Mouse (Mus musculus) duodenum, adult 2 months (tissue): ENCODE results near the gene Cyp2c54. TPM values are rescaled to one million over a fixed set of nuclear protein-coding genes. Genes with fewer than 3 reads are reported as not detected.

ENCODE experiments used
- polyA plus RNA-seq: library from polyadenylated mRNA; depleted of rRNA; stranded (reverse); fragments of >200 nt; gene quantifications from 2 replicates; pipeline ENCODE4 v1.2.3, GENCODE M21; 2012; ENCODE audit warnings: low replicate concordance; rRNA removed

Gene Cyp2c54
- not detected in 2 replicates for polyA plus RNA-seq

GRCm38 (mm10) chr19:40073701-40074100, at the start of gene Cyp2c54:
Gene Cyp2c54, minus strand, starts transcription at chr19:40073827.

GRCm38 (mm10) chr19:40089421-40089820, 15.8 kb upstream of the Cyp2c54 start, which contains the start of gene Cyp2c50:
Gene Cyp2c50, plus strand, starts transcription at chr19:40089688.

GRCm38 (mm10) chr19:39992140-39992539, 81.5 kb downstream of the Cyp2c54 start, which contains the start of gene Cyp2c37:
Gene Cyp2c37, plus strand, starts transcription at chr19:39992424.

Other genes starting within 250 kb of the Cyp2c54 start
- not detected in 2 replicates for gene Cyp2c69, start 187.0 kb downstream of the Cyp2c54 start, polyA plus RNA-seq
- gene Cyp2c37, start 81.4 kb downstream of the Cyp2c54 start, polyA plus RNA-seq, result not detected in 2 replicates
- 0.07 TPM in 1 of 2 replicates, not detected in the other for gene Cyp2c50, start 15.9 kb upstream of the Cyp2c54 start, polyA plus RNA-seq
- gene Cyp2c70, start 113.5 kb upstream of the Cyp2c54 start, polyA plus RNA-seq, result not detected in 2 replicates
- 120 and 212 TPM in 2 replicates for gene Pdlim1, start 198.0 kb upstream of the Cyp2c54 start, polyA plus RNA-seq